Mouse (Mus musculus) R1 (cell line): ENCODE results near the gene Frmpd4.
A peak's percentile ranks its signal among the peaks of the same experiment; 100 is the strongest.

ENCODE experiments used
- DNase-seq: peaks from one replicate; pipeline ENCODE4 v3.0.0-alpha.2; 2018; ENCODE audit warnings: low read depth, low spot score

Frmpd4 gene

DNA sequence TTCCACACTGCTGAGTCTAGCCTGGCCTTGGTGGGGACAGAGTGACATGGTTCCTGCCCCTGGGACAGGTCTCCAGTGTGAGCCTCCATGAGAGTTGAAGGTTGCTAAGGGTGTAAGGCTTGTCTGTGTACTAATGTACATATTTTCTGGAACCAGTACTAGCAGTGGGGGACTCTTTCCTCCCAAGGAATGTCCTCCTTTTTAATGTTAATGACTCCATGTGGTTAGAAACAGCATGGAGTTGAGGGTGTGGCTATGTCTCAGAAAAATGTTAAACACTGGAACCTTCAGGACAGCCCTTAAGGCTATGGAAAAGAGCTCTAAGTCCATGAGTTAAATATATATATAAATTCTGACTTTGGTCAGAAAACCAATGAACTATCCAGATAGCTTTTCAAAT is 436.0 kb downstream of the Frmpd4 start:
- peak; percentile 89 for DNase-seq

- DNase-seq = peak; percentile 1
Observed at GRCm38 (mm10) chrX:168124043-168124442, 453.0 kb downstream of the Frmpd4 start.

- DNase-seq = no peak
Observed at GRCm38 (mm10) chrX:168123589-168123965, 453.5 kb downstream of the Frmpd4 start.

DNA sequence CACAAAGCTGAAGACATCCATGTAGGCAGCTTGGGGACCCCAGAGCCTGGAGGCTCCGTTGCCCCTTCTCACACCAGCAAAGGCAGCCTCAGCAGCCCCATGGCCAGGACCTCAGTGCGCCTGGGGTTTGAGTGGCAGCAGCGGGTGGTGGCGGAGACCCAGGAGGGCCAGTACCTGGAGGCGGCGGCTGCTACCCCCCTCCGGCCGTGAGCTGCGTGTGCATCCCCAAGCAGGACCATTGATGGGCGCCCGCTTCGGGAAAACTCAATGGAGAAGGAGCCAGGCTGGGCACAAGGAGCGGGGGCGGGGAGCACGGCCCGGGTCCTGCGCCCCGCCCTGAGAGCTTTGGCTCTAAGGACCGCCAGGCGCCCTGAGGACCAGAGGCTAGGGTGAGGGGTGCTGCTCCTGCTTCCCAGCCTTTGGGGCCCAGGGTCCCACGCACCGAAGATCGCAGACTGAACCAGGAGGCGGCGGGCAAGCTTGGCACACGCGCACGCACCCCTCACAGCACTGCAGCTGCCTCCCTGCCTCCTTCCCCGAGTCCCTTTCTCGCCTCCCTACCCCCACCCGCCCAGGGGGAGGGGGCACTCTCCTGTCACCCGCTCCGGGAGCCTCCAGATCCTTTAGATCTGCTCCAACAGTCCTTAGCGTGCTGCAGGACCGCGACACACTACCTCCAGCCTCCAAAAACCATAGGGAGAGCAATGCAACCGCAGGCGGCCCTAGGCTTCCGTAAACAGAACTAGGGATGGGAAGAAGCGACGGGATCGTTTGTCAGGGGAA is 454.0 kb downstream of the Frmpd4 start:
- peak; percentile 32 for DNase-seq

- DNase-seq = no peak
Observed at GRCm38 (mm10) chrX:168041589-168041988, 535.4 kb downstream of the Frmpd4 start.

- DNase-seq = no peak
Observed at GRCm38 (mm10) chrX:168020574-168021145, 556.4 kb downstream of the Frmpd4 start.

DNA sequence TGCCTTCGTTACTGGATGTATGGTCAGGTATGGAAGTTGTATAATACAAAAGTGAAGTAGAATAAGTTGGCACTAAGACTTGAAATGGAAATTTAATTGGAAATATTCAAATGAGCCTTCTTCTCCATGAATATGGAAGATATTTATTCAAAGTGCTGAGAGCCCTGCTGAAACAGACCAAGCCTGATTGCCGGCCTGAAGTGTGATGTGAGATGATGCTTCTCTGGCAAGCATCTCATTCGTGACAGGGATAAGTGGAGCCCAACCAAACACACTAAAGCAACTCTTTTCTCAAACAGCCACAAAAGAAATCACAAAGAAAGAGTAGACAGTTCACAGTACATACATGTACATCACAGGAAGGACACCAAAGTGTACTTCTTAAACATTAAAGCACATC is 559.2 kb downstream of the Frmpd4 start:
- DNase-seq = no peak

- no peak for DNase-seq
Observed at GRCm38 (mm10) chrX:167984835-167985234, 592.2 kb downstream of the Frmpd4 start.

DNA sequence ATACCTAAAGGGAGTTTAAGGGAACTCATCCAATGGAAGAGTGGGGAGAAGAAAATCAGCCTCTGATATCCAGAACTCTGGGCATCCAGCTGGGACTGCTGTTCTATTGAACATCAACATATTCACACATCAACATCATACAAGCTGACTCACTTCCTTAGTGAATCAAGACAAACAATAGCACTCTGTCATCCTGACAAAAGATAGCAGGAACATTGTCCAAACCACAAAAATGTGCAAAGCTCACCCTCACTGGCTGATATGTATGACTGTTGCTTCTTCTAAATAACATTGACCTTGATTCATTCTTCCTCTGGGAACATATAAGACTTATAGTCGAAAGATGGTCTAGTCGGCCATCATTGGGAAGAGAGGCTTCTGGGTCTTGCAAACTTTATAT is 625.8 kb downstream of the Frmpd4 start:
- peak; percentile 10 for DNase-seq

GRCm38 (mm10) chrX:167909483-167909882 is 667.5 kb downstream of the Frmpd4 start:
- DNase-seq = no peak

GRCm38 (mm10) chrX:167901046-167901445 is 676.0 kb downstream of the Frmpd4 start:
- DNase-seq = no peak

- no peak for DNase-seq
Observed at GRCm38 (mm10) chrX:167854821-167855220, 722.2 kb downstream of the Frmpd4 start.

- no peak for DNase-seq
Observed at GRCm38 (mm10) chrX:167832543-167832942, 744.5 kb downstream of the Frmpd4 start.

DNA sequence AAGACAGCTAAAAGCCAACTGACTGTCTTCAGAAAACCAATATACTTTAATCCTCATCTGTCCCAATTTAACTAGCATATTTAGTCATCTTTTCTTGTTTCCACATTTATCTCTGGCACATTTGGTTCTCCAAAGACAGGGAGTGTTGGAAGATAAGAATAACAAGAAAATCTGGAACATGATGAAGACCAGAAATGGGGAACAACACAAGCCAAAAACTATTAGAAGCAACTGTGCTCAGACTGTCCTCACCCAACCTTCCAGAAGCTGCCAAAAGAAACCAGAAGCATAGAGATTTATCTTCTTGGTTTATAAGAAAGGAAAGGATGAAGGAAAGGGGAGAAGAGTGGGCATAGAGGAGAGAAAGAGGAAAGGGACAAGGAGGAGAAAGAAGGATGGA is 748.6 kb downstream of the Frmpd4 start:
- no peak for DNase-seq

GRCm38 (mm10) chrX:167817363-167817762 is 759.7 kb downstream of the Frmpd4 start:
- DNase-seq = peak; percentile 35

GRCm38 (mm10) chrX:167810120-167810519 is 766.9 kb downstream of the Frmpd4 start:
- no peak for DNase-seq

DNA sequence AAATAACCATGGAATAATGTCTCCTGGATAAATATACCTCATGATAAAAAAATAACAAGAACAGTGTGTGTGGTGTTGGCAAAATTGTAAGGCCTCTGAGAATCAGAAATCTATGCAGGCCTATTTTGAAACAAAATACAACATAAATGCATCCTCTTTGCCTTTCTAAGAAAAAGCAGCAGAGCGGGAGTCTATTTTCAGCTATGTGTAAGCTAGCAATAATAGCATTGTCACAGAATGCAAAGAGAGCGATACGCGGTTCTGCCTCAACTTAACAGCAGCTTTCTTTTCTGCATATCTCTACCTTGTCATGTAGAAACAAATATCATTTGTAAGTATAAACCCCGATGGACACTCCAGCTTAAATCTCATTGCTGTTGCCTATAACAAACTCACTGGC is 768.5 kb downstream of the Frmpd4 start:
- DNase-seq = no peak

GRCm38 (mm10) chrX:167788737-167789136 is 788.3 kb downstream of the Frmpd4 start:
- DNase-seq = no peak

GRCm38 (mm10) chrX:167783526-167783925 is 793.5 kb downstream of the Frmpd4 start:
- no peak for DNase-seq

GRCm38 (mm10) chrX:167719564-167719981 is 857.5 kb downstream of the Frmpd4 start:
- no peak for DNase-seq

- no peak for DNase-seq
Observed at GRCm38 (mm10) chrX:167719092-167719491, 857.9 kb downstream of the Frmpd4 start.

DNA sequence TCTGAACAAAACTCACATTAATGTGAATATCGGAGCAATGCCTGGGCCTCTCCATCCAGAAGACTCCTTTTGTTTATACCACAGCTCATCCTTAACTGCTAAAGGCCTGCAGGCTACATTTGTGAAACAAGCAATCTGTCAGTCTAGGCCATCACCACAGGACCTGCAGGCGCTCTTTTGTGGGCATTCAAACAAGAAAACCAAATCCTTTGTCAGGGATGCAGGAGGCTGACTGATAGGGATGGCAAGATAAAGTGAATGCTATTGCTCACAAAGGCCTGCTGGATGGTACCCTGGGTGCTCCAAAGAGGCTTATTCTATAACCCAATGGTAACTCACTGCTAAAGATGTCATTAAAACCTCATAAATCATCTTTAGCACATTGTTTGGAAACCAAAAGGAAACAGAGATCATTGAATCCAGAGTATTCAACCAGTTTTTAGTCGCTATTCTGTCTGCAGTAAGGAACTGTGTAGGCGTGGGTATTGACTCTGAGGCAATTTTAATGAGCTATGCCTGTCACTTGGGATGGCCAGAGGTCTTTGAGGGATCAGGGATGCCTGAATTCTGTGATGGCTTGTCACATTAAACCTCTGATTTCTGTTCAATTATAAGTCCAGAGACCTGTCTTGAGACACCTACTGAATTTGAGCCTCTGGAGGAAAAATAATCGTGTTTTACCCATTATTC is 922.1 kb downstream of the Frmpd4 start:
- no peak for DNase-seq

- no peak for DNase-seq
Observed at GRCm38 (mm10) chrX:167654249-167654648, 922.8 kb downstream of the Frmpd4 start.
